Mouse (Mus musculus): ENCODE data around the gene Tmem218.

GRCm38 (mm10) chr9:37255889-37256225 is 47.8 kb downstream of the Tmem218 start:
- TF ChIP-seq GATA1 (IDR thresholded peaks at IDR 0.05; ENCODE audit: low read length) (no peak), TAL1 (IDR thresholded peaks at IDR 0.05; ENCODE audit: low read length) (no peak)

Measured in erythroblast, embryonic 14.5 days (primary cell).